Mouse (Mus musculus) hindbrain, embryonic 11.5 days (tissue): ENCODE results near the gene Speer2. TPM values are rescaled to one million over a fixed set of nuclear protein-coding genes. Genes with fewer than 3 reads are reported as not detected.

Source experiments
- ATAC-seq: fragments of 200-750 bp; cut with Nextera tagmentation; 2 replicates; pipeline ENCODE4 v1.8.0; 2017; ENCODE audit warnings: mild to moderate bottlenecking, moderate TSS enrichment, moderate library complexity; ENCODE audit not compliant: low FRiP score
- DNase-seq: peaks from one replicate; pipeline ENCODE4 v3.0.0-alpha.2; 2015; ENCODE audit warnings: low spot score
- H3K27ac ChIP-seq: fragments of 300-500 bp; sonication (generic); 2 replicates; pipeline ENCODE4 v1.5.1; 2014; ENCODE audit warnings: mild to moderate bottlenecking, low read depth, low read length
- H3K27me3 ChIP-seq: fragments of 300-500 bp; sonication (generic); 2 replicates; pipeline ENCODE4 v1.6.1; 2014; ENCODE audit warnings: mild to moderate bottlenecking, low read length, moderate library complexity, mixed read lengths; ENCODE audit not compliant: control insufficient read depth, insufficient read depth
- H3K36me3 ChIP-seq: fragments of 300-500 bp; sonication (generic); 2 replicates; pipeline ENCODE4 v1.6.1; 2014; ENCODE audit warnings: mild to moderate bottlenecking, low read length, moderate library complexity, mixed read lengths; ENCODE audit not compliant: control insufficient read depth, insufficient read depth
- H3K4me1 ChIP-seq: fragments of 300-500 bp; sonication (generic); replicated peaks from 2 replicates; pipeline ENCODE4 v1.6.1; 2014; ENCODE audit warnings: low read length, mixed read lengths; ENCODE audit not compliant: control insufficient read depth, insufficient read depth
- H3K4me2 ChIP-seq: fragments of 300-500 bp; sonication (generic); replicated peaks from 2 replicates; pipeline ENCODE4 v1.6.1; 2014; ENCODE audit warnings: mild to moderate bottlenecking, low read depth, low read length
- H3K4me3 ChIP-seq: fragments of 300-500 bp; sonication (generic); 2 replicates; pipeline ENCODE4 v1.5.1; 2014; ENCODE audit warnings: low read depth, low read length
- H3K9ac ChIP-seq: fragments of 300-500 bp; sonication (generic); 2 replicates; pipeline ENCODE4 v1.6.1; 2014; ENCODE audit warnings: low read depth, low read length
- H3K9me3 ChIP-seq: fragments of 300-500 bp; sonication (generic); 2 replicates; pipeline ENCODE4 v1.6.1; 2016; ENCODE audit warnings: low read length; ENCODE audit not compliant: control insufficient read depth
- WGBS: fragments of 180-500 bp; shearing (Covaris S2); extraction: QIAGEN DNeasy Blood & Tissue Kit; methylation state at CpG from one replicate; pipeline ENCODE4 v1.1.7; 2014; 5-methylcytosine and 5-hydroxymethylcytosine counted together
- polyA plus RNA-seq: library from polyadenylated mRNA; unstranded; fragments of >200 nt; fragmentation: Nextera tagmentation; extraction: Ambion mirVana; gene quantifications from 2 replicates; pipeline ENCODE4 v1.2.1, GENCODE M21; 2014

The Speer2 gene
- not detected in 2 replicates for polyA plus RNA-seq

DNA sequence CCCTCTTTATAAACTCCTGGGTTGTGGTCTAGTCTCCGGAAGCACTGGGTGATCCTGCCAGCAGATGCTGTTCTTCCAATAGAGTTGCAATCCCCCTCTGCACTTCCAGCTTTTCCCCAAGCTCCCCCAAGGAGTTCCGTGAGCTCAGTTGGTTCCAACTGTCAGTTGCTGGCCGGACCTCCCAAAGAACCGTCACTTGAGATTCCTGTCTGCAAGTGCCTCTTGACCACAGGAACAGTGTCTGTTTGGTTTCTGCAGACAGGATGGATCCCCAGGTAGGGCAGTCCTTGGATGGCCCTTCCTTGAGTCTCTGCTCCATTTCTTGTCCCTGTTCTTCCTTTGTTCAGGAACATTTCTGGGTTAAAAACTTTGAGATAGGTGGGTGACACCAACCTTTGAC, at the start of gene Speer2:
Gene Speer2 (minus strand): TSS at position 101 of the 400 bp plus-strand sequence.
- Histone ChIP-seq H3K4me1 (no peaks in the 10 kb centered on the region), H3K9ac (no peak within 1 kb of the TSS), H3K9me3 (no peaks in the 10 kb centered on the region), H3K27ac (no peak within 1 kb of the TSS), H3K4me3 (no peak within 1 kb of the TSS), H3K27me3 (no peaks in the 10 kb centered on the region), H3K36me3 (no peaks in the 10 kb centered on the region), H3K4me2 (no peak within 1 kb of the TSS)
- ATAC-seq, result no peak
- WGBS, result 92% methylated on average over 4 of the region's 4 CpGs
- no peak for DNase-seq

DNA sequence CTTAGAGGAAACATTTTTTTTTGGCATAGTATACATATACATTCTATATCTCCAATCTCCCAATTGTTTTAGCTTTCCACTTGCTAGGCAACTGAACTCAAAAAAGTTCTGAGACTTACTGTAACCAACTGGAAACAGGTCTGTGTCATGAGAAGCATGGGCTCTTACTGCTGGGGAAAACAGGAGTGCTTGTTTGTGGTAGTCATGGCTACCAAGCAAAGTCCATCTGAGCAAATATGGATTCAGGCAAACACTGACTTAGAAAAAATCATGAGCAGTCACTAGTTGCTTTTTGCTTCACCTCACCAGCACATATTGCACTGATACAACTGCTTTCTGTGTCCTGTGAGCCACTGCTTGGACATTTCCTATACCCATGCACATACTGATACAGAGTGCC, 40.8 kb upstream of the Speer2 start:
- Histone ChIP-seq H3K4me3 (no peak overlapping the region), H3K27me3 (no peaks in the 10 kb centered on the region), H3K4me1 (no peaks in the 10 kb centered on the region), H3K9ac (no peak overlapping the region), H3K27ac (no peak overlapping the region), H3K9me3 (no peaks in the 10 kb centered on the region), H3K36me3 (no peaks in the 10 kb centered on the region), H3K4me2 (no peak overlapping the region)
- DNase-seq (no peak), ATAC-seq (no peak)

DNA sequence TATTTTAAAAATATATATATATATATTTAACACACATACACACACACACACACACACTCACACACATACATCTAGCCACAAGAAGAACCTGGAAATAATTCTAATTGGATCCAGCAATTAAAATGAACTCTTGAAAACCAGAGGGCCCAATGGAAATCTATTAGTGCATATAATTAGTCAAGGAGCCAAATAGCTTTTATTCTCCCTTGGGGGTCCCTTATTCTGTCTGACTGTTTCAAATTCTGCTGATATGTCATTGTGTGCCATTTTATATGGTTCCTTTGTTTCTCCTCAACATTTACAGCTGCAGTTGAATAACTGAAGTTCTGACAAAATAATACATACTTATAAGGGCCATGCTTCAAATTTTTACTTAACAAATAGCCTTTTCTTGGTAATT, 17.2 kb upstream of the Speer2 start:
- Histone ChIP-seq H3K4me1 (no peaks in the 10 kb centered on the region), H3K27me3 (no peaks in the 10 kb centered on the region), H3K9me3 (no peaks in the 10 kb centered on the region), H3K36me3 (no peaks in the 10 kb centered on the region), H3K27ac (no peak overlapping the region), H3K9ac (no peak overlapping the region), H3K4me3 (no peak overlapping the region), H3K4me2 (no peak overlapping the region)
- DNase-seq (no peak), ATAC-seq (no peak)

DNA sequence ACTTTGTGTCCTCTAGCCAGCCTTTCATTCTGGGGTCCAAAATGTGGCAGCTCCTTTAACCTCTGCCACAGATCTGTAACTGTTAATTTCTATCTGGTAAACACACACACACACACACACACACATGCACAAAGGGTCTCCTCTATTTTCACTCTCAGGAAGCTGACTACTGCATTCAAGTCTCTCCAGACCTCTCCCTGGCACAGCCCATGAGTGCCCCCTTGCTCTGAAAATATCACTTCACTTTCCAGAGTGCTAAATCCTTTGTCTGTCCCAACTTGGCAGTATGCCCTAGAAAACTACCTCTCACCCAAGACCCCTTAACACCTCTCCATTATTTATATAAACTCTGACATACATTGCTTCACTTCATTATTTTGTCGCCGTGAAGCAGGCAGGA, 26.9 kb downstream of the Speer2 start:
- H3K27ac ChIP-seq, result no peak overlapping the region
- no peaks in the 10 kb centered on the region for H3K4me1 ChIP-seq
- no peak overlapping the region for H3K4me3 ChIP-seq
- ATAC-seq, result no peak
- H3K4me2 ChIP-seq, result no peak overlapping the region
- 82% methylated on average over 2 of the region's 2 CpGs for WGBS
- DNase-seq, result no peak
- no peaks in the 10 kb centered on the region for H3K36me3 ChIP-seq
- no peaks in the 10 kb centered on the region for H3K9me3 ChIP-seq
- no peak overlapping the region for H3K9ac ChIP-seq
- no peaks in the 10 kb centered on the region for H3K27me3 ChIP-seq

DNA sequence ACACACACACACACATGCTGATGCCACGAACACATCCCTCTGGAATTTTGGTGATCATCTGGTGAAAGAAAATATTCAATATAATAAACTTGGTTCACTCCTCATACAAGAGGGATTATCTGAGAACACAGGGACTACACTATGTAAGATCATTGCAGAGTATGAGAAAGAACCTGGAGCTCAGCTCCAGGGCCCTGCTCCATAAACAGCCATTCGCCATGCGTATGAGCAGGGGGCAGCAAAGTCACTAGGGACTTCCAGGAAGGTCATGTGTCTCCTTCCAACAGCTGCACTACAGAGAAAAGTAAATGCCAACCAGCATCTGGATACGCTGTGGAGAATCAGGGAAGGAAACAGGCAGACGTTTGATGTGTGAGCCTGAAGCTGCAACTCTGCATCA, 49.9 kb downstream of the Speer2 start:
- no peak for DNase-seq
- ATAC-seq, result no peak
- Histone ChIP-seq H3K36me3 (no peaks in the 10 kb centered on the region), H3K27ac (no peak overlapping the region), H3K27me3 (no peaks in the 10 kb centered on the region), H3K9ac (no peak overlapping the region), H3K4me1 (no peaks in the 10 kb centered on the region), H3K9me3 (no peaks in the 10 kb centered on the region), H3K4me3 (no peak overlapping the region), H3K4me2 (no peak overlapping the region)
- 73% methylated on average over 5 of the region's 5 CpGs for WGBS
